Mouse (Mus musculus) 3134 (cell line): ENCODE measurements around the gene Lrrc25.

Source experiments
- DNase-seq: peaks from one replicate; pipeline ENCODE4 v3.0.0-alpha.2; 2011; ENCODE audit warnings: low spot score; ENCODE audit not compliant: insufficient read length; ENCODE audit errors: extremely low read depth

The Lrrc25 gene

GRCm38 (mm10) chr8:70598722-70599121 lies 17.2 kb upstream of the Lrrc25 start:
- no peak for DNase-seq

DNA sequence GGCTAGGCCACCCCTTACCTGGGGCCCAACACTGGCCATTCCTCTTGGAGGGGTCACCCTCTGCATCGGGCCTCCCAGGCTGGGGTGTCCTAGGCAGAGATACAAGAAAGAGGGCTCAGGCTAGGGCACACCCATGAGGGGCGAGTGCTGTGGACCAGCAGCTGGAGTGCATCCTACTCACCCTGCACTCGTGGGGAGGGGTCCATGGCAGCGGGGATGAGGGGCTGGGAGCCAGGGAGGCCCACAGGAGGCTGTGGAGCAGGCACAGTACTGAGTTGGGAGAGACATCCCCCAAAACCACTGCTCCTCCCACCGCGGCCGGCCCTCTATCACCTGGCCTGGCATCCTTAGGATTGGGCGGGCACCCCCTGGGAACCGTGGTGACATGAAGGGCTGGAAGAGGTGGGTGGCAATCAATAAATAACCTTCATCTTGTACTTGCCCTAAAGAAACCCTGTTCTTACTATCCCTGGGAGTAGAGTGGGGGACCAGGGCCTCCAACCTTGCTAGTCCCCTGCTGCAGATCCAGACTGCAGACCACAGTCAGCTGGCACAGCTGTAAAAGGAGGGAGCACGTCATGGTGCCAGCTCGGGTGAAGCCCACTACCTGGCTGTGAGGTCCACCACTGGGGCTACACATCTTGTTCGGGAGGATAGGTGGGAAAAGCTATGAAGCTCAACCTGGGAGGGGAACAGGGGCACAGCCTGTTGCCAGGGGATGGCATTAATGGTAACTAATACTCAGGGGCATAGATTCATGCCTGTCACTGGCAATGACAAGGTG lies 16.3 kb upstream of the Lrrc25 start:
- no peak for DNase-seq

DNA sequence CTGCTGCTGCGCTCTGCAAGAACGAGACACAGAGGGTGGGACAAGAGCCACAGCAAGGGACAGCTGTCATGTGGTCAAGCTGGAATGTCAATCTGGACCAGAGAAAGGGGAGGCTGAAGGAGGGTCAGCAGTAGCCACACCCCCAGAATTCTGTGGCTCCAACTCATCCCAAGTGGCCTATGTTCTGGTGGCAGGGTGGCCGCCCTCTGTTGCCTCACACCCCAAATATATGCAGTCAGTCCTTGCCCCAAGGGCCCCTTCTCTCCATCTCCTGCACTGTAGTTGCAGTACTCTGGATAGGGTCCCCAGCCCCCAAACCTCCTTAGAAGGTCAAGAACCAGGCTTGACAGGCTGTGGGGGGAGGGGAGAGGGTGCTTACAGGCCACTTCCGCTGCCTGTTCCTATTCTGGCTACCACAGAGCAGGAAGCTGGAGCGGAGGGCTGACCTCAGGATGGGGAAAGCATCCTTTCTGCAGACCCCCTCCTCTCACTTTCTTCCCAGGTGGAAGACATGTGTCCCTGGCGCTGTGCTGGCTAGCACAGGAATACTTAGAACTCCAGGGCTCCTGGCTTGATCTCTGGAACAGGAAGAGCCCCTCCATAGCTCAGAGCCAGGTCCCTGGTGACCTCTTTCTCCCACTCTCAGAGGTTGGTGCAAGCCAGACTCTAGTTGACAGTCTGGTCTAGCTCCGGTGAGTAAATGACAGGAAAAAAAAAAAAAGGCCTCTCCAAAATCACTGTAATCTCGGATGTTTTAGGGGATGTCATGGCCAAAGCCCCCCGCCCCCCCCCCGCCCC lies 15.3 kb upstream of the Lrrc25 start:
- DNase-seq = no peak

- DNase-seq = no peak
Measured at GRCm38 (mm10) chr8:70601271-70601649, 14.7 kb upstream of the Lrrc25 start.

- DNase-seq = no peak
Measured at GRCm38 (mm10) chr8:70602139-70602811, 13.7 kb upstream of the Lrrc25 start.

GRCm38 (mm10) chr8:70604558-70604957 lies 11.4 kb upstream of the Lrrc25 start:
- DNase-seq = no peak

- no peak for DNase-seq
Measured at GRCm38 (mm10) chr8:70605871-70606779, 9.8 kb upstream of the Lrrc25 start.

DNA sequence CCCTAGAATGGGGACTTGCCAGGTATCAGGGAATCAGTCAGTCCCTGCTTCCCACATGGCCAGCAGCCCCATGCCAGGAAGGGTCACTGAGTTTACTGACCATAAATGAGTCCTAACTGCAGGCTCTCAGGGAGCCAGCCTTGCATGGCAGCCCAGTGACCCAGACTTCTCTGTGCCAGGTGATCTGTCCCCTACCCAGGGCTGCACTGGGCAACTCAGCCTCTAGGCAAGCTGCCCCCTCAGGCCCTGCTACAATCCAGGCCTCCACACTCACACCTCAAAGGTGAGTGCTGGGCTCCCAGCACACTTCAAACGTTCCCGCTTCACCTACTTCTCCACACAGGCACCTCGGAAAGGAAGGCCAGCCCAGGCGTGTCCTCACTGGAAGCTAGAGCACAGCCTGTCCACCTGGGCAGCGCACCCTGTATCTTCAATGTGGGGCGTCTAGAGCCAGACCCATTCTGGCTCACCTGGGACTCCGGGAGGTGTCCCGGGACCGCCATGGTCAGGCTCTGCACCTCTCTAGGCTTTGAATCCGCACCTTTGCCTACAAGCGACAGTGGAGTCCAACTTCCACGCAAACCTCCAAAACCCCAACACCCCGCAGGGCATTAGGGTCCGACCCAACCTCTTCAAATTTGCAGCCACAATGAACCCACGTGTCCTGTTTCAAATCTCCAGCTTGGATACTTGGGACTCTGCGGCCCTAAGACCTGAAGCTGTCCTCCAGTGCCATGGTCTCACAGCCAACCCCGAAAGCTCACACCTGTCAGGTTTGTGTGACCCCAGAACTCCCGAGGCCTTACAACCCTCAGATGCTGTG lies 9.0 kb upstream of the Lrrc25 start:
- no peak for DNase-seq

GRCm38 (mm10) chr8:70607603-70607897 lies 8.4 kb upstream of the Lrrc25 start:
- DNase-seq = no peak

GRCm38 (mm10) chr8:70607898-70608748 lies 7.8 kb upstream of the Lrrc25 start:
- peak; percentile 91 for DNase-seq

DNA sequence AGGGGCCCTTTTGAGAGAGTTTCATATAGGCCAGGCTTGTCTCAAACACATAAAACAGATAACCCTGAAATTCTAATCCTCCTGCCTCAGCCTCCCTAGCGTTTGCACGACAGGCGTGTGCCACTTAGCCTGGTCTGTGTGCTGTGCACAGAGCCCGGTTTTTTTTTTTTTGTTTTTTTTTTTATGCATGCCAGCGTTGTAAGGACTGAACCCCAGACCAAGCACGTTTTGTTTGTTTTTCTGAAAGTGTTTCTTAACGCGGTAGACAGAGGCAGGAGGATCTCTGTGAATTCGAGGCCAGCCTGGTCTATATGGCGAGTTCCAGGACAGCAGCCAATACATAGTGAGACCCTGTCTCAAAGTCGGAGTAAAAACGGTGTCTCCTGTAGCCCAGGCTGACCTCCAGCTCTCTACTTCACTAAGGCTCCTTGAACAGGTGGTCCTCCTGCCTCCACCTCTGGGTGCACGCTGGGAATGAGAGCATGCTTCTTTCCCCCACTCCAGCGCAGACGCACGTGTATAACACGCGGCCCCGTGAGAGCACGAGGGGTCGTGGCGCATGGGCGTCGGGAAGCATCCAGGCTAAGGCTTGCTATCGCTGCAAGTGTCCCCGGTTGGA lies 7.1 kb upstream of the Lrrc25 start, which contains the start of gene Ssbp4:
Gene Ssbp4 (minus strand): TSS at position 124 of the 619 bp plus-strand sequence.
- no peak for DNase-seq

- peak; percentile 94 for DNase-seq
Measured at GRCm38 (mm10) chr8:70609368-70609848, 6.5 kb upstream of the Lrrc25 start.

- DNase-seq = peak; percentile 93
Measured at GRCm38 (mm10) chr8:70609849-70610795, 5.8 kb upstream of the Lrrc25 start.

DNA sequence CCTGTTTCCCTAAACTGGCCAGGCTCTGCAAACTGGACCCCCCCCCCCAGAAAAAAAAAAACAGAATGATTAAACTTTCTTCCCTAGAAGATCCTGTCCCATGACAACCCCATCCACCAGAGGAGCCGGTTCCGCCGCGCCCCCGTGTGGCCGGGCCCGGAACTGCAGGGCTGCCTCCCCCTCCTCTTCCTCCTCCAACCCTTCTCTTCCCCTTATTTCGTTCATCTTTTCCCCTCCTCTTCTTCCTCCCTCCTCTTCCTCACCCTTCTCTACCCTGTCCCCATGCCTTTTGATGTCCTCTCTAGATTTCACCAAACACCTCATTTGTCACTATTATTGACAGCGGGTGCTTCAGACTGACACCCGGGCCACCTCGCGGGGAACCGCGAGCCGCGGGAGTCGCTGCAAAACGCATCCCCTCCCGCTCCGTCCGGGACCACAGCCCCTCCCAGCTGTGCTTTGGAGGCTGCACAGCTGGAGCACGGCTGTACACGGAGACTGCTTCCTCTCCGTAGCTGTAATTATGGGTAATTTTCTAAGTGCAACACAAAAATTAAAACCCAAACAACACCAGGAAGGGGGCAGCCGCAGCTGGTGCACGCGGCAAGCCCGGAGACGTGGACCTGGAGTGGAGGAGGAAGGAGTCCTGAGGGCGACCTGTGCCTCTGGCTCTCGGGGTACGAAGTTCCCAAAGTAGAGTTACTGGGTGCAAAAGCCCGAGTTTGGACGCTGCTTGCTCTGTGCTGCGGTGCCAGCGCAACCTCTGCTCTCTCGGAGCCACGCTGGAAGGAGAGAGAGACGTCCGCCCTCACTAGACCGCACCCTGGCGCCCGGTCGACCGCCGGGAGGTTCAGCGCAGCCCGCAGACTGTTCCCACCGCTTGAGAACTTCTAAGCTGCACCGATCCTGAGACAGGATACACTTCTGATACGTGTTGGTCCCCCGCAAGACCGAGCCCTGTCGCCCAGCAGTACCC lies 4.9 kb upstream of the Lrrc25 start:
- DNase-seq = peak; percentile 87

GRCm38 (mm10) chr8:70611849-70612248 lies 4.1 kb upstream of the Lrrc25 start:
- no peak for DNase-seq

DNA sequence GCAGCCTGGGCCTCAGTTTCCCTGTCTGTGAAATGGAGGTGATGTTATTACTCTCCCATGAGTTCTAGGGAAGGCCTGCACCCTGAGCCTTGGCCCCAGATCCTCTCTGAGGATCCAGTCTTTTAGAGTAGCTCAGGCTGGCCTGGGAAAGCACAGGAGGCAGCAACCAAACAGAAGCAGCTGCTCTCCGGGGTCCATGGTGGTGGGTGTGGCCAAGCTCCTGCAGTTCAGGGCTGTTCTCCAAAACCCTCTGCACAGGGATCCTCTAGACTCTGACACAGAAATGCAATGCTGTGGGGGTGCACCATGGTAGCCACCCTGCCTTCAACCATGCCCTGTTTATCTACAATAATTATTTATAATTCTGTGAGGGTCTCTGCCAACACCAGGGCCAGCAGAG lies 2.2 kb upstream of the Lrrc25 start:
- DNase-seq = no peak
